Mouse (Mus musculus) liver, embryonic 16.5 days (tissue): ENCODE measurements around the gene Ranbp17. TPM values are rescaled to one million over a fixed set of nuclear protein-coding genes. Genes with fewer than 3 reads are reported as not detected.

Experiments
- ATAC-seq: fragments of 200-750 bp; cut with Nextera tagmentation; 2 replicates; pipeline ENCODE4 v1.8.0; 2017; ENCODE audit warnings: low read depth, mild to moderate bottlenecking, moderate number of reproducible peaks, moderate library complexity
- H3K27ac ChIP-seq: fragments of 300-500 bp; sonication (generic); 2 replicates; pipeline ENCODE4 v1.5.1; 2014; ENCODE audit warnings: mild to moderate bottlenecking, low read length
- H3K27me3 ChIP-seq: fragments of 300-500 bp; sonication (generic); 2 replicates; pipeline ENCODE4 v1.6.1; 2014; ENCODE audit warnings: low read depth, low read length, mixed read lengths; ENCODE audit not compliant: control insufficient read depth, insufficient read depth
- H3K36me3 ChIP-seq: fragments of 300-500 bp; sonication (generic); 2 replicates; pipeline ENCODE4 v1.6.1; 2014; ENCODE audit warnings: mild to moderate bottlenecking; ENCODE audit not compliant: control insufficient read depth, insufficient read depth
- H3K4me1 ChIP-seq: fragments of 300-500 bp; sonication (generic); 2 replicates; pipeline ENCODE4 v1.6.1; 2014; ENCODE audit warnings: low read depth, low read length, mixed read lengths; ENCODE audit not compliant: control insufficient read depth
- H3K4me2 ChIP-seq: fragments of 300-500 bp; sonication (generic); 2 replicates; pipeline ENCODE4 v1.6.1; 2014; ENCODE audit warnings: low read depth, low read length, mixed read lengths
- H3K4me3 ChIP-seq: fragments of 300-500 bp; sonication (generic); 2 replicates; pipeline ENCODE4 v1.5.1; 2014; ENCODE audit warnings: low read depth, mild to moderate bottlenecking, low read length
- H3K9ac ChIP-seq: fragments of 300-500 bp; sonication (generic); 2 replicates; pipeline ENCODE4 v1.6.1; 2014; ENCODE audit warnings: low read depth, low read length
- H3K9me3 ChIP-seq: fragments of 300-500 bp; sonication (generic); replicated peaks from 2 replicates; pipeline ENCODE4 v1.6.1; 2016; ENCODE audit warnings: low read length; ENCODE audit not compliant: control insufficient read depth
- WGBS: fragments of 180-500 bp; shearing (Covaris S2); extraction: QIAGEN DNeasy Blood & Tissue Kit; methylation state at CpG from one replicate; pipeline ENCODE4 v1.1.7; 2014; ENCODE audit not compliant: insufficient replicate concordance; 5-methylcytosine and 5-hydroxymethylcytosine counted together
- polyA plus RNA-seq: library from polyadenylated mRNA; unstranded; fragments of >200 nt; fragmentation: Nextera tagmentation; extraction: Ambion mirVana; gene quantifications from 2 replicates; pipeline ENCODE4 v1.2.1, GENCODE M21; 2015

The Ranbp17 gene
- polyA plus RNA-seq, 1 experiment from 2014 or later, result 3.2 TPM

GRCm38 (mm10) chr11:33240295-33240694 is 273.3 kb downstream of the Ranbp17 start:
- no peak for ATAC-seq
- no peak overlapping the region for H3K4me3 ChIP-seq
- no peaks in the 10 kb centered on the region for H3K27me3 ChIP-seq
- H3K36me3 ChIP-seq, result no peaks in the 10 kb centered on the region
- 71% methylated on average over 3 of the region's 3 CpGs for WGBS
- H3K27ac ChIP-seq, result no peak overlapping the region
- H3K9ac ChIP-seq, result no peak overlapping the region
- H3K9me3 ChIP-seq, result no peaks in the 10 kb centered on the region
- no peaks in the 10 kb centered on the region for H3K4me1 ChIP-seq
- H3K4me2 ChIP-seq, result no peak overlapping the region

- Histone ChIP-seq H3K27ac (no peak overlapping the region), H3K4me1 (no peaks in the 10 kb centered on the region), H3K27me3 (no peaks in the 10 kb centered on the region), H3K4me3 (no peak overlapping the region), H3K36me3 (no peaks in the 10 kb centered on the region), H3K9ac (no peak overlapping the region), H3K4me2 (no peak overlapping the region), H3K9me3 (no peaks in the 10 kb centered on the region)
- 64% methylated on average over 3 of the region's 3 CpGs for WGBS
- ATAC-seq, result no peak
These were observed 279.4 kb downstream of the Ranbp17 start for GRCm38 (mm10) chr11:33234134-33234533.

GRCm38 (mm10) chr11:33232056-33232455 is 281.5 kb downstream of the Ranbp17 start:
- H3K9ac ChIP-seq, result no peak overlapping the region
- no peak for ATAC-seq
- no peak overlapping the region for H3K27ac ChIP-seq
- no peaks in the 10 kb centered on the region for H3K27me3 ChIP-seq
- no peaks in the 10 kb centered on the region for H3K36me3 ChIP-seq
- no peaks in the 10 kb centered on the region for H3K9me3 ChIP-seq
- no peak overlapping the region for H3K4me3 ChIP-seq
- no peak overlapping the region for H3K4me2 ChIP-seq
- H3K4me1 ChIP-seq, result no peaks in the 10 kb centered on the region
- WGBS, result 66% methylated on average over 5 of the region's 5 CpGs

- Histone ChIP-seq H3K9ac (no peak overlapping the region), H3K36me3 (no peaks in the 10 kb centered on the region), H3K27ac (no peak overlapping the region), H3K4me1 (no peaks in the 10 kb centered on the region), H3K9me3 (no peaks in the 10 kb centered on the region), H3K4me2 (no peak overlapping the region), H3K27me3 (no peaks in the 10 kb centered on the region), H3K4me3 (no peak overlapping the region)
- no peak for ATAC-seq
- 42% methylated on average over 2 of the region's 2 CpGs for WGBS
These were observed 285.4 kb downstream of the Ranbp17 start for GRCm38 (mm10) chr11:33228186-33228585.

GRCm38 (mm10) chr11:33226516-33226915 is 287.0 kb downstream of the Ranbp17 start:
- WGBS, result 74% methylated on average over 8 of the region's 8 CpGs
- H3K27ac ChIP-seq, result no peak overlapping the region
- no peaks in the 10 kb centered on the region for H3K9me3 ChIP-seq
- no peak for ATAC-seq
- H3K4me1 ChIP-seq, result no peaks in the 10 kb centered on the region
- H3K9ac ChIP-seq, result no peak overlapping the region
- H3K27me3 ChIP-seq, result no peaks in the 10 kb centered on the region
- no peaks in the 10 kb centered on the region for H3K36me3 ChIP-seq
- no peak overlapping the region for H3K4me2 ChIP-seq
- H3K4me3 ChIP-seq, result no peak overlapping the region

- Histone ChIP-seq H3K4me1 (no peaks in the 10 kb centered on the region), H3K9ac (no peak overlapping the region), H3K4me3 (no peak overlapping the region), H3K36me3 (no peaks in the 10 kb centered on the region), H3K4me2 (no peak overlapping the region), H3K9me3 (no peaks in the 10 kb centered on the region), H3K27me3 (no peaks in the 10 kb centered on the region), H3K27ac (no peak overlapping the region)
- WGBS, result 53% methylated on average over 11 of the region's 11 CpGs
- ATAC-seq, result no peak
These were observed 291.8 kb downstream of the Ranbp17 start for GRCm38 (mm10) chr11:33221566-33222365.

- no peaks in the 10 kb centered on the region for H3K36me3 ChIP-seq
- 76% methylated on average over 7 of the region's 7 CpGs for WGBS
- H3K4me1 ChIP-seq, result no peaks in the 10 kb centered on the region
- no peak overlapping the region for H3K27ac ChIP-seq
- H3K27me3 ChIP-seq, result no peaks in the 10 kb centered on the region
- H3K9me3 ChIP-seq, result no peaks in the 10 kb centered on the region
- H3K4me3 ChIP-seq, result no peak overlapping the region
- H3K9ac ChIP-seq, result no peak overlapping the region
- no peak for ATAC-seq
- no peak overlapping the region for H3K4me2 ChIP-seq
These were observed 292.8 kb downstream of the Ranbp17 start for GRCm38 (mm10) chr11:33220763-33221162.

GRCm38 (mm10) chr11:33217384-33218079 is 296.0 kb downstream of the Ranbp17 start:
- H3K36me3 ChIP-seq, result no peaks in the 10 kb centered on the region
- H3K9ac ChIP-seq, result no peak overlapping the region
- no peak overlapping the region for H3K27ac ChIP-seq
- no peak overlapping the region for H3K4me3 ChIP-seq
- no peaks in the 10 kb centered on the region for H3K9me3 ChIP-seq
- H3K27me3 ChIP-seq, result no peaks in the 10 kb centered on the region
- H3K4me2 ChIP-seq, result no peak overlapping the region
- WGBS, result 55% methylated on average over 8 of the region's 8 CpGs
- ATAC-seq, result no peak
- H3K4me1 ChIP-seq, result no peaks in the 10 kb centered on the region

GRCm38 (mm10) chr11:33207411-33207810 is 306.1 kb downstream of the Ranbp17 start:
- H3K9ac ChIP-seq, result no peak overlapping the region
- H3K4me2 ChIP-seq, result no peak overlapping the region
- H3K36me3 ChIP-seq, result no peaks in the 10 kb centered on the region
- H3K27me3 ChIP-seq, result peaks cover 53% of the 10 kb centered on the region
- H3K4me1 ChIP-seq, result no peaks in the 10 kb centered on the region; the same call in 1 of the 2 replicates
- H3K9me3 ChIP-seq, result no peaks in the 10 kb centered on the region
- no peak overlapping the region for H3K4me3 ChIP-seq
- H3K27ac ChIP-seq, result no peak overlapping the region
- 55% methylated on average over 2 of the region's 2 CpGs for WGBS
- no peak for ATAC-seq
